Mouse (Mus musculus) olfactory bulb, adult 2 months (tissue): ENCODE data around the gene Slc7a1.

Experiments used
- CTCF ChIP-seq: fragments of 200-500 bp; IDR thresholded peaks from 2 replicates; pipeline ENCODE4 v1.5.1; 2012; ENCODE audit warnings: low read depth, mild to moderate bottlenecking, low read length, moderate library complexity; ENCODE audit not compliant: insufficient read depth
- POLR2A ChIP-seq: fragments of 200-500 bp; IDR thresholded peaks from 2 replicates; pipeline ENCODE4 v1.6.1; 2012; ENCODE audit warnings: mild to moderate bottlenecking, low read depth, low read length, moderate library complexity; ENCODE audit not compliant: insufficient read depth

DNA sequence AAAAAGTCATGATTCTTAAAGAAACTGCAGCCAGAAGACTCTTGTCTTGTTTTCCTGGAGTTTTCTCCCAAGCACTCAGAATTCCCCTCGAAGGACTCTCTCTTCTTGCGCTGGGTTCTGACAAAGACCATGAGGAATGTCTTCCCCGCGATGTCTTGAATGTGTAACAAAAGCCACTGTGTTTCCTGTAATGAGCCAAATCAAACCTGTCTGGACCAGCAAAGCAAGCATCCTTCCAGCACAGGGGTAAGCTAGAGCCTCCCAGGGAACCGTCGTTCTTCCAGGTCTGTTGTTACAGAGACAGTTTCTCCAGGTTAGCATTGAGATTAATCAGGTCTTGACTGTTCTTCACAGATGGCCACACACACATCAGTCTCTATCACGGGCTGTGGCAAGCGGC is 121.5 kb downstream of the Slc7a1 start:
- TF ChIP-seq POLR2A = no peak
- no peak for TF ChIP-seq CTCF
